Mouse (Mus musculus): Measurements from ENCODE around the gene Arhgap1. TPM values are rescaled to one million over a fixed set of nuclear protein-coding genes. Genes with fewer than 3 reads are reported as not detected.

Arhgap1 gene
- total RNA-seq, 2 experiments from 2014 or later = 53.3 to 58.3 TPM

DNA sequence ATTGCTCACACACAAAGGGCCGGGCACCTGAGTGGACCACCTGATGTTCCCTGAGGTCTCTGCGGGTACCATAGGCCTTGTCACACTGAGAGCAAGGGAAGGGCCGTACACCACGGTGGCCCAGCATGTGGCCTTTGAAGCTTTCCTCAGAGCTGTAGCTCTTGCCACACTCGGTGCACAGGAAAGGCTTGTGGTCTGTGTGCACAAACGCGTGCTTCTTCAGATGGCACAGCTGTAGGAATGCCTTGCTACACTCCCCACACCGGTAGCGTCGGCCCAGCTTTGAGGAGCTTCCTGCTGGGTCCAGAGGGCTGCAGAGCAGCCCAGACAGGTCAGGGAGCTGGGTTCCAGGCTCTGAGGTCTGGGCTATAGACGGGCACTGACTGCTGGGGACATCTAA, 3.8 kb upstream of the Arhgap1 start:
- DNase-seq (ENCODE audit: low spot score in 2 of 2) = no peak

DNA sequence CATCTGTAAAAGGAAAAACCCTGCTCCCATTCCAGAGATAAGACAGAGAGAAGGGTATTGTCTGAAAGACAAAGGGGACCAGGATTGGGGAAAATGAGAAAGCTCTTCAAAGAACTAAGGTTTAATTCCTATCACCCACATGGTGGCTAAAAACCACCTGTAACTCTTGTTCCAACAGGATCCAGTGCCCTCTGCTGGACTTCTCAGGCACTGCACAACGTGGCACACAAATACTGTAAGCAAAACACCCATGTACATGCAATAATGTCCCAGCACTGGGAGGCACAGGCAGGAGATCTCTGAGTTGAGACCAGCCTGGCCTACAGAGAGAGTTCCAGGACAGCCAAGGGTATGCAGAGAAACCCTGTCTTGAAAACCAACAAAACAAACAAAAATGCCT, 2.9 kb upstream of the Arhgap1 start:
- DNase-seq (ENCODE audit: low spot score in 2 of 2) = peak in 1 of 2 experiments; percentile 60

- no peak for DNase-seq (ENCODE audit: low spot score in 2 of 2)
Observed at GRCm38 (mm10) chr2:91649152-91649551, 508 bp upstream of the Arhgap1 start.

DNA sequence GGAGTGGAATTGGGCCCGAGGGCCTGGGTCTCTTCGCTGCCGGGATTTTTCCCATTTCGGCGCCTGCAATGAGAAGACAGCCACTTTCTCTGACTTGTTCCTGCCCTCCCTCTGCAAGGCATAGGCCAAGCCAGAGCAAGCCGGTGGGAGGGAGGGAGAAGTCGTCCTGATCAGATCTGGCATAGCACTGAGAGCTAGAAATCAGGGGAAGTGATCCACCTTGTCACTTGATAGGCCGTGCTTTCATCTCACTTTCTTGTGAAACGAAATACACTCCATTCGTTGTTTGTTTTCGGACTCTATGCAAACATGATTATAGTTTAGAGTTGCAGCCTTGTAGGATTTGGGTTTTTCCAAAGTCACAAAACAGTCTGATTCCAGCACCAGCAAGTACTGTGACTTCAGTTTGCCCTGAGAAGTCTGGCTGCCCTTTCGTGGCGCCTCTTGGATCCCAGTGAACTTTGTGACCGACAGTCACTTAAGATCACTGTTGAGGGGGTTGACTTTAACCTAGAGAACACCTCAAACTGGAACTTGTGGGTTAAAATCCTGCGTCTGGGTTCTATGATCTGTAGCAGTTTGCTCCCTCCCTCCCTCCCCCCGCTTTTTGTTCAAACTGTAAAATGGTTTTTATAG, 818 bp downstream of the Arhgap1 start:
- DNase-seq (ENCODE audit: low spot score in 2 of 2) = no peak

- no peak for DNase-seq (ENCODE audit: low spot score in 2 of 2)
Observed at GRCm38 (mm10) chr2:91651458-91652258, 2.0 kb downstream of the Arhgap1 start.

GRCm38 (mm10) chr2:91652863-91653262, 3.2 kb downstream of the Arhgap1 start:
- no peak for DNase-seq (ENCODE audit: low spot score in 2 of 2)

- DNase-seq (ENCODE audit: low spot score in 2 of 2) = no peak
Observed at GRCm38 (mm10) chr2:91655388-91655787, 5.7 kb downstream of the Arhgap1 start.

GRCm38 (mm10) chr2:91655827-91656226, 6.2 kb downstream of the Arhgap1 start:
- no peak for DNase-seq (ENCODE audit: low spot score in 2 of 2)

GRCm38 (mm10) chr2:91656774-91657173, 7.1 kb downstream of the Arhgap1 start:
- DNase-seq (ENCODE audit: low spot score in 2 of 2) = no peak

DNA sequence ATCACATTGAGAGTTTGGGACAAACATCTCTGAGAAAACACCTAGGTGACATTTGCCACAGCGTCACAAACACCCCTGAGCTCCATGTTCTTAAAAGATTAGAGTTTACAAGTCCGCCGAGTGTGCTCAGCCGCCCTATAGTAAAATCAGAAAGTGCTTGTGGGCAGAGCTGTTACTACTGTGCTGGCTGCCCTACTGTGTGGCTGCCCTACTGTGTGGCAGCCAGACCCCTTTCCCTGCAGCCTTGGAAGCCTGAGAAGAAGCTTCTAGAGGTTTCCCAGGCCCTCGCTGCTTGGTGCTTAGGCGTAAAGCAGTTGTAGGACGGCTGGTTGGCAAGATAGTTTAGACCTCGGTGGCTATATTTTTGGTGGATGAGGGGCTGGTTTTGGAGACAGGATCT, 10.0 kb downstream of the Arhgap1 start:
- DNase-seq (ENCODE audit: low spot score in 2 of 2) = no peak

DNA sequence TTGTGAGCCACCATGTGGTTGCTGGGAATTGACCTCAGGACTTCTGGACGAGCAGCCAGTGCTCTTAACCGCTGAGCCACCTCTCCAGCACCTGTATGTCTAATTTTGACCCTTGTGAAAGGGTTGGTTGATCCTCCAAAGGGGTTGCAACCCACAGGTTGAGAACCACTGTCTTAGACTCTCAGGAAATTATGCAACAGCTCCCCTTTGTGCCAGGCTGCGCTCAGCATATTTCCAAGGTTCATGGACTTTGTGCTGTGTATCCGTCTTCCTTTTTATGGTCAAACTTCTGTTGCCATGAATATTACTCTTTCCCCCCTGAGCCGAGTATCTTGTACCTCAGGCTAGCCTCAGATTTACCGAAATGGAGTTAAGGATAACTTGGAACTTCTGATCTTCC, 11.3 kb downstream of the Arhgap1 start:
- DNase-seq (ENCODE audit: low spot score in 2 of 2) = no peak

- DNase-seq (ENCODE audit: low spot score in 2 of 2) = no peak
Observed at GRCm38 (mm10) chr2:91664780-91665179, 15.1 kb downstream of the Arhgap1 start.

DNA sequence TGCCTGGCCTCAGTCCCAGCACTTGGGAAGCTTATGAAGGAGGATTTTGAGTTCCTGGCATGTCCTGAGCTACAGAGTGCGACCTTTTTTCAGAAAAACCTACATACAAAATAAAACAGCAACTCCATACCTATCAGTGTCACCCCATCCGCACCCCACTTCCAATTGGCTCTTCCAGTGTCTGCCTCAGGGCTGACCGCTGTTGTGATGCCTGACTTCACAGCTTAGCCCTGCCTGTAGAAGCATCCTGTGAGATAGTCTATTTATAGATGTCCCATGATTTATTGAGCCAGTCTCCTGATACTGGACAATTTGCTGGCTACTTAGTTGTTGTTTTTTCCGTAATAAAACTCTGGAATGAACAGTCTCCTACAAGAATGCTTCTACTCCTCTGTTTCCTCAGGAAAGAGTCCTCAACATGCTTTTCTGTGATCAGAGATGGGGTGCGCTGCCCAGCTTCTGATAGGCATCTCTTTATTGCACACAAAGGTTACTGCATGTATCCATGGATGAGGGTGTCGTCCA, 16.8 kb downstream of the Arhgap1 start:
- no peak for DNase-seq (ENCODE audit: low spot score in 2 of 2)

DNA sequence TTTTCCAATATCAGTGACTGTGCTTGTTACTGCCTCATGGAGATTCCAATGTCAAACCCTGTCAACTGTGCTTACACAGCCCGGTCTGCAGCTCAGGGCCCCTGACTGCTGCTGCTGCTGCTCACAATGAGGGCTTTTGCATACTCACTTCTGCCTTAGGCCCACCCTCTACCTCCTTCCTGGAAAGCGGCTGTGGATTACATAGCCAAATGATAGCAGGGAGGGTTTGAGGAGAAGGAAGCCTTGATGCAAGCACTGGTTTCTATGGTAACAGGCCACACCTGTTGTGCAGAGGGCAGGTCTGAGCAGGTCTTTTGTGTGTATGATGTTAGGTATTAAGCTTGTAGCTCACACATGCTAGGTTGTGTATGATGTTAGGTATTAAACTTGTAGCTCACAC, 18.1 kb downstream of the Arhgap1 start:
- no peak for DNase-seq (ENCODE audit: low spot score in 2 of 2)

DNA sequence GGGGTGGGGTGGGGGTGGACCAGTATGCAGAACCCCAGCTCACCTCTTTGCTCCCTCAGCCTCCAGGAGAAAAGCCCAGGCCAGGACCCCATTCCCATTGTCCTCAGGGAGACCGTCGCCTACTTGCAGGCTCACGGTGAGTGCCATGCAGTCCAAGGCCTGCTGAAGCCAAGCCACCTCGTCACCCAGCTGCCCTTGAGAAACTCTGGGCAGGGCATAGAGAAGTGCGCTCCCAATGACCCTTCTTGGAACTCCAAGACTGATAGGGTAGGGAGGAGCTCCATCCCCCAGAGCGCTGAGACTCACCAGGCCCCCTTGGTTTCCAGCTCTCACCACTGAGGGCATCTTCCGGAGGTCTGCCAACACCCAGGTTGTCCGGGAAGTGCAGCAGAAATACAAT, 19.7 kb downstream of the Arhgap1 start:
- DNase-seq (ENCODE audit: low spot score in 2 of 2) = no peak

GRCm38 (mm10) chr2:91670038-91670437, 20.4 kb downstream of the Arhgap1 start:
- DNase-seq (ENCODE audit: low spot score in 2 of 2) = no peak

DNA sequence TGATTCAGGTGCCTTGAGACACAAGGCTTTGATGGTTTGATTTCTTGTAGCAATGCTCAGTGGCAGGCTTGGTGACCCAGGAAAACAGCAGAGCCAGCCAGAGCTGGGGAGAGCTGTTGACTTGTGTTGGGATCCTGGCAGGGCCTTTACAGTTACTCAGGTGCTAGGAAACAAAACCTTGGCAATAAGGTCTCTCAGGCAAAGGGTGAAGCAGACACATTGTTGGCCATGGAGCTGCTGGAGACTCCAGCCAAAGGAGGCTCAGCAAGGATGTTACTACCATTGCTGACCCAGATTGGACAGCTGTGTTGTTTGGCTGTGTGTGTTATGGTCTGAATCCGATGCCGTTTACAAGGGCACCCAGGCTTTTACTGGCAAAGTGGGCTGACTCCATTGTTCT, 23.9 kb downstream of the Arhgap1 start:
- no peak for DNase-seq (ENCODE audit: low spot score in 2 of 2)

GRCm38 (mm10) chr2:91674895-91675294, 25.2 kb downstream of the Arhgap1 start:
- no peak for DNase-seq (ENCODE audit: low spot score in 2 of 2)

DNA sequence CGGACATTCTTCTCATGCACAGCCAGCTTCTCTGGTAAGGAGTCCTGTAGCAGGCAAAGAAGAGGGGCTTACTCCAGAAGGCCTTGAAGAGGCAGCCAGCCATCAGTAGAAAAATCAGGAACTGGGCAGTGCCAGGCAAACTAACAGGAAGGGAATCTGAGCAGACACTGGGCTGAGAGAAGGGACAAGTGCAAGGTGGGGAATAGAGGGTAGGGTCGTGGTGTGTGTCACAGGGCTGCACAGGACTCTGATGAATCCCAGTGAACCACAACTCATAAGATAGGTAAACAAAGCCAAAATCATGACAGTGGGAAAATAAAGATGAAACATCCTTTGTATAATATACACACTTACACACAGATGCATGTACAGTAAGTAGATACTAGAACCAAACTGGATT, 26.8 kb downstream of the Arhgap1 start:
- no peak for DNase-seq (ENCODE audit: low spot score in 2 of 2)

DNA sequence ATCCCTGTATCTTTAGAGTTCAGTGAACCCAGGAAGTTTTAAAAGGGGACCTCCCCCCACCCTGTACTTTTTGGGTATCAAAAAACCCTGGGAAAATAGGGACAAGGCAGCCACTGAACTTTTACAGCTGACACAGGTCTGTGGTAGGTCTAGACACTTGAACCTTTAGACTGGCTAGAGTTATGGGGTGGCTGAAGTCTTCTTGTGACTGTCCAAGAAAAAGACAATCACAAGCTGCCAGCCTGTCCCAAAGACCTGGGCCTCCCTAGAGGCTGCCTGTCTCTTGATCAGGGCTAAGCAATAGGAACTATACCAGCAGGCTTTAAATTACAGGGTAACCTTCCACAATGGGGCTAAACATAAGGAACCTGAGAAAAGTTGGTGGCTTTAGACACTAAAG, 27.3 kb downstream of the Arhgap1 start:
- DNase-seq (ENCODE audit: low spot score in 2 of 2) = no peak

GRCm38 (mm10) chr2:91682850-91683249, 33.2 kb downstream of the Arhgap1 start:
- DNase-seq (ENCODE audit: low spot score in 2 of 2) = no peak

DNA sequence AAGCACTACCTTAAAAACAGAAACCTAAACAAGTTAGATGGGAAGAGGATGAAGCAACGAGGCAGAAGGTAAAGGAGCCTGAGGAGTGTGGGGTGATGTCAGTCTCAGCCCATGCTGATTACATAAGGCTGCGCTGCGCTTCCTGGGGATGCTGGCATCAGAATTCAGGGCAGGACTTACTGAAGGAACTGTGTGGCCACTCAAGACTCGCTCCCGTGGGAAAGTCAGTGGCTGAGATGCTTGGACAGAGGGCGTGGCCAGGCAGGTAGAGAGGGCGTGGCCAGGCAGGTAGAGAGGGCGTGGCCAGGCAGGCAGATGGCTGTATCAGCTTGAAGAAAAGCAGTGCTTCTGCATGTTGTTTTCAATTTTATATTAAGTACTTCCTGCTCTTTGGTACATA, 34.3 kb downstream of the Arhgap1 start:
- DNase-seq (ENCODE audit: low spot score in 2 of 2) = no peak

DNA sequence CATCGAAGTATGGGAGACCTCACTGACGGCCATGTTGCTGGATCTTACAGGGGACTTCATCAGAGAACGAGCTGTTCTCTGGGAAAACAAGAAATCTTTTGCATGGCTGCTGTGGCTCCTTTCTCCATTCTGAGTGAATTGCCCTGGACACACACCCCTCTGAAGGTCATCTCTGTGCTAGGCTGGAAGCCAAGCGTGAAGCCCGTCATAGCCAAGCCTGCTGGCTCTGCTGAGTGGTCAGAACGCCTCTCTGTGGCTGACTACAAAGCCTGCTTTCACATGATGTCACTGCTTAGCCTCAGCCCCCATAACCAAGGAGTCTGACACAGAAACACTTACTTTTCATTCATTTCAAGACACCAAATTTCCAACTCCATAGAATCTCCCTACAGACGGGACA, 39.8 kb downstream of the Arhgap1 start:
- DNase-seq (ENCODE audit: low spot score in 2 of 2) = peak; percentile 43 to 58

Measured in adrenal gland, adult 18-20 months (tissue).